Mouse (Mus musculus): Measurements from ENCODE around the gene Atxn2l. TPM values are rescaled to one million over a fixed set of nuclear protein-coding genes. Genes with fewer than 3 reads are reported as not detected.

Atxn2l gene
- total and polyA plus RNA-seq, 3 experiments, result 32.0 to 843 (median 301) TPM

DNA sequence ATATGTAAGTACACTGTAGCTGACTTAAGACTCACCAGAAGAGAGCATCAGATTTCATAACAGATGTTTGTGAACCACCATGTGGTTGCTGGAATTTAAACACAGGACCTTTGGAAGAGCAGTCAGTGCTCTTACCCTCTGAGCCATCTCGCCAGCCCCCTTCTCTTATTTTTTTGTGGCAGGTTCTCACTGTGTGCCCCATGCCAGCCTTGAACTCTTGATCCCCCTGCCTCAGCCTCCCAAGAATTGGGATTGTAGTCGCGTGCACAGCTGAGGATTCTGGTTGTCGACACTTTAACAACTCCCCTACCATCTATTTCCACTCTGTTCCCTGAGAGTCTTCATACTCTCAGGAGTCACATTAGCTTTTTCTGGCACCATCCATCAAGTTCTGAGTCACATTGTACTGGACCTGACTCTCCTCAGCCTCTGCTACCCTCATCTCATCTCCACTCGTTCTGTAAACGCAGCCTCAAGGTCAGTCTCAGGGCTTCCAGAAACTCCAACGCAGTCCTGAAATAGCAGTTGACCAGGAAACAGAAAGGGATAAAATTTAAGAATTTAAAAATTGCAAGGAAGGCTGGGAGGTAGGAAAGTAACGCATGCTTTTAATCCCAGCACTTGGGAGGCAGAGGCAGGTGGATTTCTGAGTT, 4.0 kb upstream of the Atxn2l start:
- Histone ChIP-seq H3K9me3 (replicated peaks) (no peaks in the 10 kb centered on the region), H3K27me3 (ENCODE audit: insufficient read depth, low read length) (peaks cover 13% of the 10 kb centered on the region), H3K36me3 (replicated peaks) (no peaks in the 10 kb centered on the region), H3K4me1 (ENCODE audit: insufficient read depth, low read depth, low read length) (peaks cover 9% of the 10 kb centered on the region), H3K4me3 (ENCODE audit: low read depth, low read length) (no peak overlapping the region)
- DNase-seq (ENCODE audit: low spot score) (no peak), ATAC-seq (ENCODE audit: extremely low read depth, insufficient number of reproducible peaks, low FRiP score, poor library complexity, severe bottlenecking) (no peak)
- TF ChIP-seq TAL1 (conservative IDR thresholded peaks at IDR 0.05; ENCODE audit: low read depth, low read length) (no peak), CTCF (IDR thresholded peaks at IDR 0.05; ENCODE audit: low read depth, low read length) (no peak), GATA2 (IDR thresholded peaks at IDR 0.05; ENCODE audit: borderline replicate concordance, low read depth, low read length) (no peak)

DNA sequence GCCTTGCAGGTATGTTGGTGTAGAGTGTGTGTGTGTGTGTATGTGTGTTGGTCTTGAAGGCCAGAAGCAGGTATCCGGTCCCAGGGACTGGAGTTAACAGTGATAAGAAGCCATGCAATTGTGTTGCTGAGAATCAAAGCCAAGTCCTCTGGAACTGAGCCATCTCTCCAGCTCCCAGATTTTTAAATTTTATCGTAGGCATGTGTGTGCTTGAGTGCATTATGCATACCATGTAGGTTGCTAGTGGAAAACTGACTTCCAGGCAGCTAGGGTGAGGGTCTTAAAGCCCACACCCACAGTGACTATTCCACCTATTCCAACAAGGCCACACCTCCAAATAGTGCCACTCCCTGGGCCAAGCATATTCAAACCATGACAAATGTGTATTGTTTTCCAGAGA, 1.7 kb upstream of the Atxn2l start:
- ATAC-seq (ENCODE audit: extremely low read depth, insufficient number of reproducible peaks, low FRiP score, poor library complexity, severe bottlenecking) (no peak), DNase-seq (ENCODE audit: low spot score) (no peak)
- TF ChIP-seq GATA2 (IDR thresholded peaks at IDR 0.05; ENCODE audit: borderline replicate concordance, low read depth, low read length), result no peak
- TF ChIP-seq POLR2AphosphoS5 (IDR thresholded peaks at IDR 0.05; ENCODE audit: insufficient replicate concordance, low read depth, low read length), result no peak
- no peak for TF ChIP-seq TAL1 (conservative IDR thresholded peaks at IDR 0.05; ENCODE audit: low read depth, low read length)
- no peak for TF ChIP-seq GATA1 (IDR thresholded peaks at IDR 0.05; ENCODE audit: borderline replicate concordance, low read length)
- H3K9me3 ChIP-seq (replicated peaks), result no peaks in the 10 kb centered on the region
- peaks cover 23% of the 10 kb centered on the region for H3K4me1 ChIP-seq (ENCODE audit: insufficient read depth, low read depth, low read length)
- H3K36me3 ChIP-seq (replicated peaks), result peaks cover 14% of the 10 kb centered on the region
- H3K27me3 ChIP-seq (ENCODE audit: insufficient read depth, low read length), result no peaks in the 10 kb centered on the region
- no peak overlapping the region for H3K4me3 ChIP-seq (ENCODE audit: low read depth, low read length)

- peaks cover 41% of the 10 kb centered on the region for H3K4me1 ChIP-seq (ENCODE audit: insufficient read depth, low read depth, low read length)
- DNase-seq (ENCODE audit: low spot score), result no peak
- ATAC-seq (ENCODE audit: extremely low read depth, insufficient number of reproducible peaks, low FRiP score, poor library complexity, severe bottlenecking), result no peak
- H3K36me3 ChIP-seq (replicated peaks), result peaks cover 35% of the 10 kb centered on the region
- H3K9me3 ChIP-seq (replicated peaks), result no peaks in the 10 kb centered on the region
- no peaks in the 10 kb centered on the region for H3K27me3 ChIP-seq (ENCODE audit: insufficient read depth, low read length)
- no peak for TF ChIP-seq CTCF (IDR thresholded peaks at IDR 0.05; ENCODE audit: low read depth, low read length)
- no peak for TF ChIP-seq GATA2 (IDR thresholded peaks at IDR 0.05; ENCODE audit: borderline replicate concordance, low read depth, low read length)
- TF ChIP-seq TAL1 (conservative IDR thresholded peaks at IDR 0.05; ENCODE audit: low read depth, low read length), result no peak
- no peak for TF ChIP-seq GATA1 (IDR thresholded peaks at IDR 0.05; ENCODE audit: borderline replicate concordance, low read length)
- TF ChIP-seq POLR2AphosphoS5 (IDR thresholded peaks at IDR 0.05; ENCODE audit: insufficient replicate concordance, low read depth, low read length), result no peak
- peak overlapping the region; percentile 97 for H3K4me3 ChIP-seq (ENCODE audit: low read depth, low read length)
Measured at GRCm38 (mm10) chr7:126502751-126503150, 486 bp downstream of the Atxn2l start.

GRCm38 (mm10) chr7:126502023-126502741, 1.1 kb downstream of the Atxn2l start:
- DNase-seq (ENCODE audit: low spot score) (peak; percentile 99), ATAC-seq (ENCODE audit: extremely low read depth, insufficient number of reproducible peaks, low FRiP score, poor library complexity, severe bottlenecking) (peak; percentile 86)
- Histone ChIP-seq H3K9me3 (replicated peaks) (no peaks in the 10 kb centered on the region), H3K4me1 (ENCODE audit: insufficient read depth, low read depth, low read length) (peaks cover 47% of the 10 kb centered on the region), H3K4me3 (ENCODE audit: low read depth, low read length) (peak overlapping the region; percentile 97), H3K36me3 (replicated peaks) (peaks cover 41% of the 10 kb centered on the region), H3K27me3 (ENCODE audit: insufficient read depth, low read length) (no peaks in the 10 kb centered on the region)
- TF ChIP-seq CTCF (IDR thresholded peaks at IDR 0.05; ENCODE audit: low read depth, low read length) (no peak), POLR2AphosphoS5 (IDR thresholded peaks at IDR 0.05; ENCODE audit: insufficient replicate concordance, low read depth, low read length) (no peak), GATA1 (IDR thresholded peaks at IDR 0.05; ENCODE audit: borderline replicate concordance, low read length) (no peak), TAL1 (conservative IDR thresholded peaks at IDR 0.05; ENCODE audit: low read depth, low read length) (no peak), GATA2 (IDR thresholded peaks at IDR 0.05; ENCODE audit: borderline replicate concordance, low read depth, low read length) (no peak)

DNA sequence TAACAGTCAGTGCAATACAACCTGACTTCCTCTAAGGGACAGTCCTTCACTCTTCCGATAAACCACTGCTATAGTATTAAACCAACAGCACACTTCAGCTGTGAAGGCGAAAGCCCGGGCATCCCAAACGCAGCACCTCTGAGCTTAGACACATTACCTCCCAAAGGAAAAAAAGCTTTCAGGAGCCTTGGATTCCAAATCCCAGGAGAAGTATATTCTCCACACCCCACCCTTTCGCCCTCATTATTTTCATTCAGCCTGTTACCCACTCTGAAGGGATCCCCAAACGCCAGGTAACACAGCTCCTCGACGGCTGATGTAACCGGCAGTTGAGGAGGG, 1.6 kb downstream of the Atxn2l start:
- H3K4me1 ChIP-seq (ENCODE audit: insufficient read depth, low read depth, low read length), result peaks cover 49% of the 10 kb centered on the region
- H3K9me3 ChIP-seq (replicated peaks), result no peaks in the 10 kb centered on the region
- TF ChIP-seq CTCF (IDR thresholded peaks at IDR 0.05; ENCODE audit: low read depth, low read length), result no peak
- TF ChIP-seq GATA1 (IDR thresholded peaks at IDR 0.05; ENCODE audit: borderline replicate concordance, low read length), result no peak
- no peak for TF ChIP-seq TAL1 (conservative IDR thresholded peaks at IDR 0.05; ENCODE audit: low read depth, low read length)
- TF ChIP-seq GATA2 (IDR thresholded peaks at IDR 0.05; ENCODE audit: borderline replicate concordance, low read depth, low read length), result no peak
- no peak for TF ChIP-seq POLR2AphosphoS5 (IDR thresholded peaks at IDR 0.05; ENCODE audit: insufficient replicate concordance, low read depth, low read length)
- DNase-seq (ENCODE audit: low spot score) (no peak), ATAC-seq (ENCODE audit: extremely low read depth, insufficient number of reproducible peaks, low FRiP score, poor library complexity, severe bottlenecking) (no peak)
- H3K4me3 ChIP-seq (ENCODE audit: low read depth, low read length), result peak overlapping the region; percentile 97
- peaks cover 46% of the 10 kb centered on the region for H3K36me3 ChIP-seq (replicated peaks)
- H3K27me3 ChIP-seq (ENCODE audit: insufficient read depth, low read length), result no peaks in the 10 kb centered on the region

- TF ChIP-seq CTCF (IDR thresholded peaks at IDR 0.05; ENCODE audit: low read depth, low read length), result no peak
- TF ChIP-seq POLR2AphosphoS5 (IDR thresholded peaks at IDR 0.05; ENCODE audit: insufficient replicate concordance, low read depth, low read length), result no peak
- no peak for TF ChIP-seq GATA2 (IDR thresholded peaks at IDR 0.05; ENCODE audit: borderline replicate concordance, low read depth, low read length)
- TF ChIP-seq GATA1 (IDR thresholded peaks at IDR 0.05; ENCODE audit: borderline replicate concordance, low read length), result no peak
- TF ChIP-seq TAL1 (conservative IDR thresholded peaks at IDR 0.05; ENCODE audit: low read depth, low read length), result no peak
- ATAC-seq (ENCODE audit: extremely low read depth, insufficient number of reproducible peaks, low FRiP score, poor library complexity, severe bottlenecking), result no peak
- Histone ChIP-seq H3K4me3 (ENCODE audit: low read depth, low read length) (no peak overlapping the region), H3K4me1 (ENCODE audit: insufficient read depth, low read depth, low read length) (peaks cover 68% of the 10 kb centered on the region), H3K36me3 (replicated peaks) (peaks cover 69% of the 10 kb centered on the region), H3K9me3 (replicated peaks) (no peaks in the 10 kb centered on the region), H3K27me3 (ENCODE audit: insufficient read depth, low read length) (no peaks in the 10 kb centered on the region)
- no peak for DNase-seq (ENCODE audit: low spot score)
Measured at GRCm38 (mm10) chr7:126499416-126499815, 3.8 kb downstream of the Atxn2l start.
